Mouse (Mus musculus) central nervous system, embryonic 18 days (tissue): ENCODE measurements around the gene Slfn4. TPM values are rescaled to one million over a fixed set of nuclear protein-coding genes. Genes with fewer than 3 reads are reported as not detected.

Experiments used
- polyA plus RNA-seq: library from polyadenylated mRNA; depleted of rRNA; stranded (reverse); fragments of >200 nt; gene quantifications from 2 replicates; pipeline ENCODE4 v1.2.3, GENCODE M21; 2012; rRNA removed

Gene Slfn4
- polyA plus RNA-seq: 0.27 and 0.51 TPM in 2 replicates

DNA sequence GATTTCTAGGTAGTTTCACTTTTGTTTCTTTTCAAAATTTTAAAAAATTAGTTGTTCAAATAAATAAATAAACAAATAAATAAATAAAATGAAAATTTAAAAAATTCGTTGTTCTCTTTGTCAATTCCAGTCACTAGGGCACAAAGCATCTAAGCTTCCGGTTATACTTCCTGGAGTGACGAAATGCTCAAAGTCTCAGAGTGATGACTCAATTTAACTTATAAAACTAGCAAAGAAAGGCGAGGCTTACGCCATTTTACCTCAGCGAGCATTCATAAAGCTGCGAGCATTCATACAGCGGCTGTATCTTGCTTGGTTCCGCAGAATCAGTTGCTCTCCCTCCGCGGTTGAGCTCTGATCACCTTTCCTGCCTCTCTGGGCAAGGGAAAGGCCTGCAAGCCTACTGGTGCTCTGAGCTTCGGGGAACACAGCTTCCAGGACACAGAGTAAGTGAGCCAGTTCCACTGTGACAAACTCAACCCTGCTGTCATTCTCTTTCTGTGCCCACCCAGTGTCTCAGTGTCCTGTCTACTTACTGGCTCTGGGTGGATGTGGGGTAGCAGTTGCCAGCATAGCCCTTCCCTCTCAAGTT is at the start of gene Slfn4:
Gene Slfn4 (plus strand): TSS at position 239 of the 592 bp plus-strand sequence.

DNA sequence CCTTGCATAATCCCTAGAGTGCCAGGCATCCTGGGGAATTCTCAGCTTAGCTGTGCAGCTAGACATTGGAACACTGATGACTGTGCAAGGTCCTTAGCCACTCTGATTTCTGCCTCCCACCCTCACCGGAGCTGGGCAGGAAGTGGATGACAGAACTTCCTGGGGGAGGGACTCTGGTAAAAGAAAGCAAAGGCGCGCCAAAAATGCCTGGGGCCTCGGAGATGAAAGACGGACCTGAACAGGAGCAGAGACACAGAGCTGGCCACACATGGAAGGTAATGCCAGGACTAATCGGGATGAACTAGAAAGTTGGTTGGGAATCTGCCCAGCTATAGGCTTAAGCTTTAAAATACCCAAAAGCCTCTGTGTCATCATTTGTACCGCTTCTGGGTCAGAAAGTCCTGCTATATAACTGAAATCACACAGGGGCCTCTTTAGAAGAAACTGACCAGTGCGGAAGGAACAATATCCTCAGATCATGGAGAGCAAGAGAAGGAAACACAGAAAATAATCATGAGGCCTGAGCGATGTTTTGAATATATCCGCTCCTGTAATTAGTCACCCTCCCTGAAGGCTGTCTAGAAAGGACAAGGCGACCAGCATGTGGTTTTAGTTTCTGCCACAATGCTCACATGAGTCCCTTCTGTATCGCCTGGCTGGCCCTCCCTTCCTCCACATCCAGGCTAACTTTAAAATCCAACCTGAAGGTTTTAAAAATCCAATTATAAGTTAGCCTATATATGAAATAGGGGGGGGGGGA is 16.3 kb downstream of the Slfn4 start, which contains the start of gene Slfn3:
Gene Slfn3 (plus strand): TSS at position 197 of the 760 bp plus-strand sequence.

Other genes with a start within 250 kb of the Slfn4 start
- gene Slfn5, start 223.8 kb upstream of the Slfn4 start, polyA plus RNA-seq: 2.0 and 2.3 TPM in 2 replicates
- gene Slfn9, start 183.4 kb upstream of the Slfn4 start, polyA plus RNA-seq: 1.1 and 1.6 TPM in 2 replicates
- 0.28 and 0.32 TPM in 2 replicates for gene Slfn8, start 154.4 kb upstream of the Slfn4 start, polyA plus RNA-seq
- gene Slfn2, start 110.1 kb upstream of the Slfn4 start, polyA plus RNA-seq: 1.00 and 1.4 TPM in 2 replicates
- gene Slfn1, start 58.3 kb upstream of the Slfn4 start, polyA plus RNA-seq: 0.10 and 0.13 TPM in 2 replicates
- 0.35 and 0.39 TPM in 2 replicates for gene Slfn3, start 16.1 kb downstream of the Slfn4 start, polyA plus RNA-seq
- 0.03 and 0.04 TPM in 2 replicates for gene Slfn14, start 111.5 kb downstream of the Slfn4 start, polyA plus RNA-seq
- 117 and 129 TPM in 2 replicates for gene Ap2b1, start 123.8 kb downstream of the Slfn4 start, polyA plus RNA-seq
- gene Pex12, start 127.4 kb downstream of the Slfn4 start, polyA plus RNA-seq: 11.2 and 12.5 TPM in 2 replicates
- gene Rasl10b, start 234.0 kb downstream of the Slfn4 start, polyA plus RNA-seq: 84.3 and 91.7 TPM in 2 replicates